Mouse (Mus musculus): ENCODE measurements around the gene Tmem132c.
A peak's percentile ranks its signal among the peaks of the same experiment; 100 is the strongest.

Gene Tmem132c

DNA sequence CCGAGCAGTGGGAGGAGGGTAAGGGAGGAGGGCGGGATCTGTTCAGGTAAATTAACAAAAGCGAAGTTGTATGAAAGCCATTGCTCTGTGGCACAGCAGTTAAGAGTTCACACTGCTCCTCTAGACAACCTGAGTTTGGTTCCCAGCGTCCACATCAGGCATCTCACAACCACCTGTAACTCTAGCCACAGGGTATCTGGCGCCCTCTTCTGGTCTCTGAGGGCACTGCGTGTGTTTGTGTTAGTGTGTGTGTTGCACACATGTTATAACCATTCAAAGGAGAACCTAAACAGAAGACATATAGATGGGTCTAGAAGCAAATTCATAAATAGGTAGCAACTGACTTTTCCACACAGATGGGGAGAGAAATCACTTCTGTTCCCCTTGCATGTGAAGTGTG lies 245.6 kb downstream of the Tmem132c start:
- DNase-seq (ENCODE audit: low read depth): no peak

DNA sequence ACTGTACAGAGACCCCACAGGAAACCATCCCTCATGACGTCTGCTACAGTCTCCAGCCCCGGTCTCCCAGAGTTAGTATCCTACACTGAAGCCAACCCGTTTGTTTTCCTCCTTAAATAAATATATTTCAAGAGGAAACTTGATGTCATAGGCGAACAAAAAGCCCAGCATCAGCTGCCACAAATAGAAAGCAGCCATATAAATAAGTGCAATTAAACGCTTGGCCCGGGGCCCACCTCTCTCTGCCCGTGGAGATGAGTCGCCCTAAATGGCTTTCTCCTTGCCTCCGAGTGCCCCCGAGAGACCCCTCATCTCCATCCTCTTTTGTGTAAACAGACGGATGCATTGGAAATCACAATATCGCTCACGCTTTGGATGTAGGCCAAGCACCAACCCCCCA lies 247.1 kb downstream of the Tmem132c start:
- no peak for DNase-seq (ENCODE audit: low read depth)

DNA sequence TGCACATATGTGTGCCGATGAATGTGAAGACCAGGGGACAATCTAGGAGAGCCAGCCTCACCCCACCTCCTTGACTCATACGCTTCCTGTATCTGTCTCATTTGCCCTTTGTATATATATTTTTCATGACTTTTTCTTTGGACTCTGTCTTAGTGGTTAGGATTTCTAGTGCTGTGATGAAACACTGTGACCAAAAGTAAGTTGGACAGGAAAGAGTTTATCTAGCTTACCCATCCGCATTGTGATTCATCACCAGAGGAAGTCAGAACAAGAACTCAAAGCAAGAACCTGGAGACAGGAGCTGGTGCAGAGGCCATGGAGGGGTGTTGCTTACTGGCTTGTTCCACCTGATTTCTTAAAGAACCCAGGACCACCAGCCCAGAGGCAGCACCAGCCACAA lies 250.1 kb downstream of the Tmem132c start:
- no peak for DNase-seq (ENCODE audit: low read depth)

DNA sequence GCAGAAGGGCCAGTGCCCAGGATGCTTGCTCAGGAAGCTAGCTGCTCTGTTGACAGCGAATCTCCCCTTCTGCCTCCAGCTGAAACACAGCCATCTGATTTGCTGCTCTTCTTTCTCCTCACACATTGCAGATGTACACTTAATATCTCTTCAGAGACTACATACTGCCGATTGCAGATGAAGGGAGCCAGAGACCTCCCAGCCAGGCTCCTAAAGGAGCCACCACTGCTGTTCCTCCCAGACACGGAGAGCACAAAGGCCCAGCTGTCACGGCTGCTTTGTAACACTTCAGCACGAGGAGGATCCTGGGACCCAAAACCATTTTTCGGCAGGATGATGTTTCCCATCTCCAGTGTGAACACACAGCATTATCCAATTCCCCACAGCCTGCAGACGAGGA lies 255.3 kb downstream of the Tmem132c start:
- no peak for DNase-seq (ENCODE audit: low read depth)

DNA sequence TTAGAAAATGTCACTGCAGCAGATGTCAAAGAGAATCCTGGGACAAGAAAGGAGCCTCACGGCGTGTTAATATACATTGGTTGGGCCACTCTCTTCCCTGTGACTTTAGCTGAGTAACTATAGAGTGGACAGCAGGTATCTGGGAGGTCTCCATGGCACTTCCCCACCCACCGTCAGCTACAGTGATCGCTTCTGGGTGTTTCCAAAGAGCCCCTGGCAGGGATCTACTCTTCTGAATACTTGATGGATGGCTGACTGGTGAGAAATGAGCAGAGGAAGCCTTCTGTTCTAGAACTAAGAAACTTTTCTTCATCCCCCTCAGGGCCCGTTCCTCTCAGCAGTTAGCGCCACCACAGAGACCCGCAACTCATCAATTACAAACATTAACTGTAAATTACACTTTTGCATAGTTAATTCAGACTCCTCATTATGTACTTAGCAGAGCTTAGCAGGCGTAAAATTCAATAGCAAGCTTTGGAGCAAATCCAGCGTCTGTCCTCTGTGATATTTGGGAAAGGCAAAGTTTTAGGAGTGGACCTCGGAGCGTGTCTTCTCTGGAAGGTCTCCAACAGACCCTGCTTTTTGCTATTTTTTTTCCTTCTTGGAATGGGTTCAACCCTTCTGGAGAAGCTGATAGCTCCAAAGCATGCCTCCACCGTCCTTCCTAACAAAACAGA lies 257.7 kb downstream of the Tmem132c start:
- no peak for DNase-seq (ENCODE audit: low read depth)

DNA sequence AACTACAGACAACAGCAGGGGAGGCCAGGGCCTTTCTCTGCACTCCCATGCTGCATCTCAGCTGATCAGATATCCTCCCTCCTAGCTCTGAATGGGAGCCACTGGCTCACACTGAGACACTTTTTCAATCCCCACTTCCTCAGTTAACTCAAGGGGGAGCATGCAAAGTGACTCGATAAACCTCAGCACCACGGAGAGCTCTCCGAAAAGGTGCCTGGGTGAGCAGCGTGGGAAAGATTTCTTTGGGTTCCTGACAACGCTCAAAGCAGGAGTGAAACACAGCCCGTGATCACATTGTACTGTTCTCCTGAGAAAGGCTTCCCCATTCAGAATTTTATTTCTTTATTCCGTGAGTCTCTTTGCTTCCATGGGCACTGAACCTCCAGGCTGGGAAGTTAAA lies 261.2 kb downstream of the Tmem132c start:
- DNase-seq (ENCODE audit: low read depth): peak; percentile 11

DNA sequence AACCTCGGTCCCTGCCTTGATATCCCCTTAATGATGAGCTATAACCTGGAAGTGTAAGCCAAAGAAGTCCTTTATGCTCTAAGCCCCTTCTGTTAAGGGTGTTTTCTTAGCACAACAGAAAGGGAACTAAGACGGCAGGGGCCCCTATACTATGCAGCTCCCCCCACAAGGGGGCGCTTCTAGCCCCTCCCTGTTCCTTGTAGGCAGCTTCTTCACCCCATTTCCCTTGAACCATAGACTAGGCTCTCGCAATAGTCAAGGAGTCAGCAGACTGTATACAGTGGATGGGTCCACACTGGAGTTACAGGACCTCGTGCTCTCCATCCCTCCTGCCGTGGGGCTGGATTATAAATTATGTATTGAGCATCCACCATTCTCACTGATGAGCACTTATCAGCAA lies 264.1 kb downstream of the Tmem132c start:
- DNase-seq (ENCODE audit: low read depth): no peak

DNA sequence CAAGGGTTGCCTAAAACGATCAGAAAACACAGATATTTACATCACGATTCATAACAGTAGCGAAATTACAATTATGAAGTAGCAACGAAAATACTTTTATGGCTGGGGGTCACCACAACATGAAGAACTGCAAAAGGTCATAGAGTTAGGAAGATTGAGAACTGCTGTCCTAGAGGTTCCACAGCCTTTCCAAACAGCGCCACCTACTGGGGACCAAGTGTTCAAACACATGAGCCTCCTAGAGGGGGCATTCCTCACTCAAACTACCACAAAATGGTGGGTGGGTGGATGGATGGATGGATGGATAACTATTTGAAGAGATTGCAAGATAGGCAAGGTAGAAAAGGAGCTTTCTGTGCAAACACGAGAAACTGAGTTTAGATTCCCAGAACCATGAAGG lies 270.0 kb downstream of the Tmem132c start:
- no peak for DNase-seq (ENCODE audit: low read depth)

DNA sequence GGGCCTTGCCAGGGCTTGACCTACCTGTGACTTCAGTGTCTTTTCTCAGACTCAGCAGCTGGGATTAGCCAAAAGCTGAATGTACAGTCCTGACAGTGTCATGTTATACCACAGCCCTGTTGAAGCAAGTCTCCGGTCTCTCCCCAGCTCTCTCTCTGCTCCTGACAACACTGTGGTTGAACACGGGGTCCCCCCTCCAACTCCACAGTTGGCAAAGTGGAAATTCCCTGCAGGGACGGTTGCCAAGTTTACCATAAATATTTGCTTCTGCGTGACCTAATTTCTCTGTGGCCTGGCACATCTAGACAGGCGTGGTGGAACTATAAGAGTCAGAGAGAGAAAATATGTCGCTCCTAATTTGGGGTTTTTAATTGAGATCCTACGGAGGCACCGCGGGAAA lies 274.4 kb downstream of the Tmem132c start:
- DNase-seq (ENCODE audit: low read depth): no peak

DNA sequence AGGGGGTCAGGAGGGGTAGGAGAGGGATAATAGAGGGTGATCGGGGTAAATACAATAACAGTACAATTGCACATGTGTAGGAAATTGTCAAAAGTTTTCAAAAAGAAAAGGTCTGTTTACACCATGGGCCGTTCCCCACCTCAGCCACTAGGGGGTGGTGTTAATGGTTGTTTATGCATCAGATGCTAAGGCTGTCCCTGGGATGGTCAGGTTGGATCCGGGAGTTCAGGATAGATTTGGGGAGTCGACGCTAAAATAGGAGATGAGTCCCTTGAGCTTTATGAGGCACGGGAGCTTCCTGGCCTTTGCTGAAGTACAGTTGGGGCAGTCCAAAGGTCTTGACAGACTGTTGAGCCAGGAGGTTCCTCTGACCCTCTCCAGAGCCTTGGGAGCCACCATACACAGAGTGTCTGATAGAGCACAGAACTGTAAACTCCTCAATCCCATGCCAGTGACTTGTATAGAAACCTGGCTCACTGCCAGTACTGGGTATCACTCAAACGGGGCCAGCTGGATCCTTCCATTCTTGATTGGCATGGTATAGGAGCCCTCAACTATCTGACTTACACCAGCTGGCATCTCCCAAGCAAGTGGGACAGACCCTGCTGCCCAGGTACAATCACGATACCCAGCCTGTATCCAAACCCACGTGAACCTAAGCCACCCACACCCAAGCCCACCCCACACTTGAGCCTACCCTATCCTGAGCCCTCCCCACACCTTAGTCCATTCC lies 281.3 kb downstream of the Tmem132c start:
- DNase-seq (ENCODE audit: low read depth): peak; percentile 49

DNA sequence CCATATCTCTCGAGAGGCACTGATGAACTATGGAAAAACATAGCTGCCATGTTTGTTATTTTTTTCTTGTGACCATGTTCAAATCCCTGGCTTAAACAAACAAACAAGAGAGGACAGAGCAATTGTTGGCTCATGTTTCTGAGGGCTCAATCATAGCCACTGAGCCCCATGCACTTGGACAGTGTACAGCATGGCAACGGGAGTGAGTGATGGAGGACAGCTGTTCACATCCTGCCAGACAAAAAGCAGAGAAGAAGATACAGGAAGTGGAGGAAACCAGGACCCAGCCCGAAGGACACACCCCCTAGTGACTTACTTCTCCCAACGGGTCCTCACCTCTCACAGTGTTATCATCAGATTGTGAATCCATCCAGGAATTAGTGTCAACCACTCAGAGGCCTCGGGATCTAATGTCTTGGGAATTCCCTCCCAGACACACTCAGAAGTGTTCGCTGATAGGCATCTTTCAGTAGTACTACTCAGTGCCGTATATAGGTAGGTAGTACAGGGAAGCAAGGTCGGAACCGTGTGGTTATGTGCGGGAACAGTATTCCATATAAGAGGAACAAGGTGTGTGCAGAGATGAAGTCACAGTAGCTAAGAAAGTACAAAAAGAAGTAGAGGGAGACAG lies 285.9 kb downstream of the Tmem132c start:
- no peak for DNase-seq (ENCODE audit: low read depth)

DNA sequence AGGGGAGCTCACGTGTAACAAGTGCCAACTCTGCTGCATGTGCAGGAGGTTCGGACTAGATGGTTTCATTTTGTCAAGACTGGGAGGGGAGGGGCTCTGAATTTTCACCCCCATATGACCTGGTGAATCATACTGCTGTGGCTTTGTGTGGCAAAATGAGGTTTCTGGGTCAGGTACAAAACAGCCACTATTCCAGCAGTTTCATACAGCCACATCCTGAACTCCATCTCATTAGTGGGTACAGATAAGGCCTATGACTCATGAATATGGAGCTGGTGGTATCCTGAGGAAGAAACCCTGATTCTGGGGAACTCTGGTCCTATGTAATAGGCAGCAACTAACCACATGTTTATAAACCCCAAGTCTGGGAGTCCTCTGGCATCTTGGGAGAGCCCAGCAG lies 295.9 kb downstream of the Tmem132c start:
- DNase-seq (ENCODE audit: low read depth): peak; percentile 37

DNA sequence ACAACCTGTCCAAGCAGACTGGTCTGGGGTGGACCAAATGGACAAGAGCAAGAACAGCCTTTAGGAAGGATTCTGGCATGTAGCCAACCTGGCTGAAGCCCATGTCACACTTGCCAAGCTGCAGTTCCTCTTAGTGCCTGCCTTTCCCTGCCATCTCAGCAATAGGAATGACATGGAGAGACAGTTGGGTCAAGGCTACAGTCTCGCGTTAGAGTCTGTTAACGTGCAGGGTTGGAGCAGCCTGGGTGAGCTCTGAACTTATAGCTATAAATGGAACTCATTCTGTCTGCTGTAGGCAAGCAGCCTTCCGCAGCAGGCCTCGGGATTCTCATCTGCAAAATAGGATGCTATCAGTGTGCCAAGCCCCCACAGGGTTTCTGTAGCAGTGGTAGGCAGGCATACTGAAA lies 305.0 kb downstream of the Tmem132c start:
- no peak for DNase-seq (ENCODE audit: low read depth)

DNA sequence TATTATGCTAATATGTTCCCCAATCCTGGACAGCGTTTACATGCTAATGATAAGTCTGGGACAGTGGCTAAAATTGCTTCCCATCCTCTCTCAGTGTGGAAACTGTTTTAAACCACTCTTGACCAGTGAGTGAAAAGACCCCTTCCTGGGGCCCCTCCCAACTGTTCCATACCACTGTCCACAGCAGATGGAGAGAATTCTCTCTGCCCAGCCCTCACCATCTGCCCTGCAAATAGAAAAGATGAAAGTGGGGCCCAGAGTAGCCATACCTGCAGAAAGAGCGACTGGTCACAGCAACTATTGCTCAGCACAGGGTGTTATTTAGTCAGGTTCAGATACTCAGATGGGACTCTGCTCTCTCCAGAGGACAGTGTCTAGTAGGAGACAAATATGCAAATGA lies 306.5 kb downstream of the Tmem132c start:
- no peak for DNase-seq (ENCODE audit: low read depth)

DNA sequence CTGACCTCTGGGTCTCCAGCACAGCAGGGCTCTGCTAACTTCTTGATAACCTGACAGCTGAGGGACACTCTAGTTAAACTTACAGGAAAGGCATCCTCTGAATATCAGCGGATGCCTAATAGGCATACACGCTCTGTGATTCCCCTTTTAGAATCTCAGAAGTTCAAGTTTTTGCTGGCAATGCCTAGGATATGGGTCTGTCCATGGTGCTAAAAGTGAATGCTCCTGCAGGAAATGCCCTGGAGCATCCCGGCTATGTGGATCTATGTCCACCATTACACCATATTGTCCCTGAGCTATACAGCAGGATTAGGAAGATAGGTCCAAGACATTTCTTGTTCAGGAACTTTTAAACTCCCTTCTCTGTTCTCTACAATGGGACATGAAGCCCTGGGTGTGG lies 319.5 kb downstream of the Tmem132c start:
- peak; percentile 59 for DNase-seq (ENCODE audit: low read depth)

DNA sequence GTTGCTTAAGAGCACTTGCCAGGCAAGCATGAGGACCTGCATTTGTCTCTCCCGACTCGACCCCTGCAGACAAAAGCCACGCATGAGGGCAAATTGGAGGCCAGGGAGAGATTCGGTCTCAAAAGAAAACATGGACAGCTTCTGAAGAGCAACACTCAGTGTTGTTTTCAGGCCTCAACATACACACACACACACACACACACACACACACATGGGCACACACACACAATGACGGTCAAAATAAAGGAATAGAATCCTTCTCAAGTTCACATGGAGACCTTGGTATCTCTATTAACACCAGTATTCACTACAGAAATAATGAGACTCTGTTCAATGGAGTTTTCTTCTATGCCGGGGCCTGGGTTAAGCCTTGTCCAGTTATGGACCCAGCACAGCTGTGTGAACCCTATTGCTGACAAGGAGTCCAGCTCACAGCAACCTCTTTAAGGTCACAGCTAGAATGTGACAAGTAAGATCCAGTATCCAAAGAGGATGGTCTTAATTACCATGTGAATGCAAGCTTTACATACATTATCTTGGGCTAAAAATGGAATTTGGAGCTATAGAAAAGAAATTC lies 325.6 kb downstream of the Tmem132c start:
- DNase-seq (ENCODE audit: low read depth): no peak

DNA sequence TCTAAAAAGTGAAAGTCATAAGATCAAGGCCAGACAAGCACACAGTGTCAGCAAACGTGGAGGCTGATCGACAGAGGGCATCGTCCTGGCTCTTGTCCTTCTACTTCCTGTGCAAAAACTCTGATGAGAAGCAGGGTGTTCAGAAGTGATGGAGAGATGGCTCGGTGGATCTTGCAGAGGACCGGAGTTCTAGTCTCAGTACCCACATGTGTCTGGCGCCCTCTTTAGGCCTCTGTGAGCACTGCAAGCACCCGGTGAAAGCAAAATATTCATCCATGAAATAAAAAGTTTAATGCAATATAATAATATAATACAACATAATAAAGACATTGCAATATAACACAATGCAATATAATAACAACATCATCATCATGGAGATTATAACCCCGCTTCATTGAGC lies 335.8 kb downstream of the Tmem132c start:
- DNase-seq (ENCODE audit: low read depth): peak; percentile 18

DNA sequence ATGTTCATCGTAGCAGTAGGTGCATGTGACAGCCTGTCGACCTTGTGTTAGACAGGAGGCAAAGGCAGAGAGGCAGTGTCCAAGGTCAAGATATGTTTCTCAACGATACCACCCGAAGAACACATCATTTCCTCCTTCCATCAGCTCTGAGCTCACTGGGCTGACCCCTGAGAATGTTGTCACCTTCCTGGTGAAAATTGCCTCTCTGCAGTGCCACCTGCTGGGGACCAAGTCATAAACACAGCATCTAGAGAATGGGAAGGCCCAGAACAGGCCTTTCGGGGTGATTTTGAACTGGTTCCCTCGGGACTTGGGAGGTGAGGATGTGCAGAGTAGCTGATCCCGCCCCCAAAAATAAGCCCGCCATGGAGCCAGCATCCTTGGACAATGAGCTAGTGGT lies 342.1 kb downstream of the Tmem132c start:
- peak; percentile 13 for DNase-seq (ENCODE audit: low read depth)

DNA sequence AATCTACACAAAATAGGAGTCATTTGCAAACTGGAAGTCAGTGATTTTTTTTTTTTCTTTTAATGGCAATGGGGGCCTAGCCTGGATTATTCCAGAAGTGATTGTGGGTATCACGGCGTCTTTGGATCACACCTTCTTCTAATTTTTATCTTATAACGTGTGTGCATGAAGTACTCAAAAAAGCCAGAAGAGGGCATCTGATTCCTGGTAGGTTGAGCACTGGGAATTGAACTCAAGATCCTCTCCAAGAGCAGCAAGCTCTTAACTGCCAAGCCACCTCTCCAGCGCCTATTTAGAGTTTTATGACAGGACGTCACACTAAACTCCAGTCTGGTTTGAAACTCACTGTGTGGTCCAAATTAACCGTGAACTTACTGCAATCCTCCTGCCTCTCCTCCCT lies 346.2 kb downstream of the Tmem132c start:
- DNase-seq (ENCODE audit: low read depth): peak; percentile 9

DNA sequence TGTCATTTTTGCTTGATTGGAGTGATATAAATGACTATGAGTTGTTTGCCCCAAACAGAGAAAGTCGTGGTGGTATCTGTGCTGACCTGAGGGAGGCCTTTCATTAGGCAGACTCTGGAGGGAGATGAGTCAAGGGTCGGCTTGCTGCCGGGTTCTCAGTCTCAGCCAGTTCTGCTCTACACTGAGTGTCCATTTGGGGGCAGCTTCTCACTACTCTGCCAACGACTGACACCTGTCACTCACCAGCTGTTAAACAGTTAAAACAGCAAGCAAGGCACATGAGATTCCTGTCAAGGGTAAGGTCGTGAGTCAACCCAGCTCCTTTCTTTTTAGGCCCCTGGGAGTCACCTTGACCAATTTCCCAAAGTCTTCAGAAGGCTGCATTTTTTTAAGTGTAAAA lies 350.8 kb downstream of the Tmem132c start:
- DNase-seq (ENCODE audit: low read depth): no peak

DNA sequence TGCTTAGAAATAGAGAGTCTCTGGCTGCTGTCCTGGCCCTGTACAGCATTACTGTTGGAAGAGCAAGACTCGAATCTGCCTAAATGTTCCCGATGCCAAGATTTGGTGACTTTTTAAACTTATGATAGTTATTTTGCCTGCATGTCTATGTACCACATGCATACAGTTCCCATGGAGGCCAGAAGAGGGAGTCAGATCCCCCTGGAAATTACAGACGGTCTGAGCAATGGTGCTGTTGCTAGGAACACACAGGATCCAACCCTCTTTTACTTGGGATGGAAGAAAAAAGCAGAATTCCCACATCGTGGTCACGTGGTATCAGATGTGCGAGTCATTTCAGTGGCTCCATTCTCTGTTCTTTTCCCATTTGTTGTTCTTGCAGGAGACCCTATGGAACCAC lies 351.2 kb downstream of the Tmem132c start:
- peak; percentile 44 for DNase-seq (ENCODE audit: low read depth)

DNA sequence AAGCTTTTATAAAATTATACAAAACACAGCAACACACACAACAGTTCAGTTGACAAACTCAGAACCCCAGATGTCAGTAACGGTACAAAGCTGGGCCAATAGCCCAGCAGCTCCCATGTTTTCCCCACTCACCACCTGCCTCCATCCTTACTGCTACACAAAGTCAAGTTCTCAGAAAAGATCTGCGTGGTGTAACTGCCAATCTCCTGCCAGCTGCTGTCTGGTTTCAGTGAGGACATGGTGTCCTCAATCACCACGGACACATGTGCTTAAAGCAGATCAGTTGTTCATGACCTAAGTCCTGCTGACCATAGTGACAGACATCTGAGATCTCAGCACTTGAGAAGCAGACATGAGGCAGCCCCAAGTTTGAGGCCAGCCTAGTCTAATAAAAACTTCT lies 354.1 kb downstream of the Tmem132c start:
- no peak for DNase-seq (ENCODE audit: low read depth)

DNA sequence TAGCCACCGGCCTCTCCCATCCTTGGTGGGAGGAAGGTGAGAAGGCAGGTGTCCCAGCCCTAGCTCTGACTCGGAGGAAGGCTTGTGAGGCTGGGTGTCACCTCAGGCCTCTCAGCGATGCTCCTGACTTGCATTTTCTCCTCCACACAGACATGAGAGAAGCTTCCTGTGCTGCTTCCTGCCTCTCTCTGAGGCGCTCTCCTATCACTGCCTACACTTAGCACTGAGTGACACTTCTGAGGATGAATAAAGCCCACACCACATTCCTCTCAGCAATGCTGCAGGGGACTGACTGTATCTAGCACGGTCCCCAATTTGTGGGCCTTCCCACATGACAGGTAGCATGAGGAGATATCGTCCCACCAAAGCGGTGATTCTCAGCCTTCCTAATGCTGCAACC lies 355.3 kb downstream of the Tmem132c start:
- no peak for DNase-seq (ENCODE audit: low read depth)
